22 mouse cellular contexts compared by ENCODE assay signal in genomic region chr1:99299139-99299538, GRCm38 (mm10).
DNase-seq lines count a peak whose midpoint lies in the region; ATAC-seq and TF ChIP-seq lines count a peak whose summit lies in the region.
"Had no signal": no experiment of that assay in that cellular context is flagged by ENCODE, and none has a peak within 500 bp of the region (broad histone marks: within the 10 kb centered on the region; RNA-seq: fewer than 3 reads in every experiment).

No protein-coding gene starts in this region.

- WGBS in hindbrain, embryonic 12.5 days: 85% methylated on average over 2 of the region's 2 CpGs
- 64% methylated on average over 2 of the region's 2 CpGs for WGBS in hindbrain, embryonic 13.5 days
- WGBS in midbrain, embryonic 11.5 days: 88% methylated on average over 2 of the region's 2 CpGs
- WGBS in midbrain, embryonic 13.5 days: 82% methylated on average over 2 of the region's 2 CpGs
- 89% methylated on average over 2 of the region's 2 CpGs for WGBS in neural tube, embryonic 11.5 days

- no peak for TF ChIP-seq POLR2A in brain, embryonic 14.5 days (IDR thresholded peaks at IDR 0.05; ENCODE audit: borderline replicate concordance, extremely low read depth, insufficient read depth, insufficient read length, poor library complexity, severe bottlenecking)

- H3K9ac ChIP-seq in hindbrain, embryonic 12.5 days: no peak overlapping the region
- no peak overlapping the region for H3K9ac ChIP-seq in hindbrain, embryonic 13.5 days
- no peak overlapping the region for H3K9ac ChIP-seq in midbrain, embryonic 11.5 days (ENCODE audit: low read length)
- H3K9ac ChIP-seq in midbrain, embryonic 13.5 days (replicated peaks): no peak overlapping the region
- no peak overlapping the region for H3K9ac ChIP-seq in neural tube, embryonic 11.5 days (ENCODE audit: low read length)
- H3K9ac ChIP-seq: embryonic facial prominence, embryonic 12.5 days; forebrain, embryonic 12.5 days had no signal

- H3K4me1 ChIP-seq in hindbrain, embryonic 12.5 days: no peaks in the 10 kb centered on the region
- no peaks in the 10 kb centered on the region for H3K4me1 ChIP-seq in hindbrain, embryonic 13.5 days (replicated peaks)
- H3K4me1 ChIP-seq in midbrain, embryonic 11.5 days (ENCODE audit: control insufficient read depth, insufficient read depth, low read length): no peaks in the 10 kb centered on the region
- H3K4me1 ChIP-seq in midbrain, embryonic 13.5 days (replicated peaks): no peaks in the 10 kb centered on the region
- H3K4me1 ChIP-seq in neural tube, embryonic 11.5 days (ENCODE audit: control insufficient read depth, insufficient read depth, low read length): no peaks in the 10 kb centered on the region
- H3K4me1 ChIP-seq: embryonic facial prominence, embryonic 10.5 days; embryonic facial prominence, embryonic 12.5 days; forebrain, embryonic 10.5 days; forebrain, embryonic 12.5 days had no signal

- H3K36me3 ChIP-seq in hindbrain, embryonic 12.5 days: no peaks in the 10 kb centered on the region
- no peaks in the 10 kb centered on the region for H3K36me3 ChIP-seq in hindbrain, embryonic 13.5 days
- H3K36me3 ChIP-seq in midbrain, embryonic 11.5 days (ENCODE audit: control insufficient read depth, insufficient read depth, low read length): no peaks in the 10 kb centered on the region
- no peaks in the 10 kb centered on the region for H3K36me3 ChIP-seq in midbrain, embryonic 13.5 days
- no peaks in the 10 kb centered on the region for H3K36me3 ChIP-seq in neural tube, embryonic 11.5 days (ENCODE audit: control insufficient read depth, insufficient read depth, low read length)
- H3K36me3 ChIP-seq: embryonic facial prominence, embryonic 10.5 days; embryonic facial prominence, embryonic 12.5 days; forebrain, embryonic 10.5 days; forebrain, embryonic 12.5 days had no signal

- ATAC-seq in hindbrain, embryonic 12.5 days (ENCODE audit: low FRiP score): peak; percentile 60
- no peak for ATAC-seq in hindbrain, embryonic 13.5 days (ENCODE audit: low FRiP score)
- peak; percentile 54; the same call in 1 of the 2 replicates for ATAC-seq in midbrain, embryonic 11.5 days (ENCODE audit: low FRiP score)
- no peak for ATAC-seq in midbrain, embryonic 13.5 days
- ATAC-seq in neural tube, embryonic 11.5 days (ENCODE audit: insufficient read depth, low FRiP score, low TSS enrichment): peak; percentile 35; the same call in 1 of the 2 replicates
- ATAC-seq in erythroid progenitor cell, adult 5-6 weeks (replicated peaks; ENCODE audit: low FRiP score, poor library complexity, severe bottlenecking): no peak
- ATAC-seq: forebrain, embryonic 14.5 days; forebrain, embryonic 16.5 days had no signal

- no peaks in the 10 kb centered on the region for H3K9me3 ChIP-seq in hindbrain, embryonic 12.5 days (replicated peaks)
- no peaks in the 10 kb centered on the region for H3K9me3 ChIP-seq in hindbrain, embryonic 13.5 days
- H3K9me3 ChIP-seq in midbrain, embryonic 11.5 days (ENCODE audit: control insufficient read depth, low read length): no peaks in the 10 kb centered on the region
- no peaks in the 10 kb centered on the region for H3K9me3 ChIP-seq in midbrain, embryonic 13.5 days
- no peaks in the 10 kb centered on the region for H3K9me3 ChIP-seq in neural tube, embryonic 11.5 days (ENCODE audit: control insufficient read depth, low read length)
- H3K9me3 ChIP-seq: embryonic facial prominence, embryonic 10.5 days; embryonic facial prominence, embryonic 12.5 days; forebrain, embryonic 10.5 days; forebrain, embryonic 12.5 days had no signal

- no peak for TF ChIP-seq CTCF in brain, embryonic 14.5 days (IDR thresholded peaks at IDR 0.05; ENCODE audit: borderline replicate concordance, extremely low read depth, insufficient read depth, insufficient read length)

- no peak overlapping the region for H3K27ac ChIP-seq in hindbrain, embryonic 12.5 days
- H3K27ac ChIP-seq in hindbrain, embryonic 13.5 days: no peak overlapping the region
- H3K27ac ChIP-seq in midbrain, embryonic 11.5 days (ENCODE audit: low read depth, low read length): no peak overlapping the region
- H3K27ac ChIP-seq in midbrain, embryonic 13.5 days: no peak overlapping the region
- no peak overlapping the region for H3K27ac ChIP-seq in neural tube, embryonic 11.5 days (ENCODE audit: low read depth, low read length)
- H3K27ac ChIP-seq: embryonic facial prominence, embryonic 10.5 days; embryonic facial prominence, embryonic 12.5 days; forebrain, embryonic 10.5 days; forebrain, embryonic 12.5 days had no signal

- DNase-seq in midbrain, embryonic 11.5 days (ENCODE audit: low spot score, missing footprints): no peak
- DNase-seq in neural tube, embryonic 11.5 days (ENCODE audit: low spot score): no peak
- no peak for DNase-seq in neural tube, embryonic 10.5 days (ENCODE audit: extremely low spot score, low spot score)
- DNase-seq in brain, embryonic 14.5 days (ENCODE audit: low read depth): peak; percentile 2
- DNase-seq: adrenal gland, adult 2 months; adrenal gland, postnatal 10 days; adrenal gland, postnatal 25 days; cerebellum, adult 11-12 months; cerebellum, adult 2 months; cerebellum, adult 9-10 months; cerebellum, postnatal 10 days; cerebellum, postnatal 25 days had no signal

- no peak overlapping the region for H3K4me2 ChIP-seq in hindbrain, embryonic 12.5 days (replicated peaks)
- no peak overlapping the region for H3K4me2 ChIP-seq in hindbrain, embryonic 13.5 days
- H3K4me2 ChIP-seq in midbrain, embryonic 11.5 days: no peak overlapping the region
- no peak overlapping the region for H3K4me2 ChIP-seq in midbrain, embryonic 13.5 days (replicated peaks)
- H3K4me2 ChIP-seq in neural tube, embryonic 11.5 days (ENCODE audit: low read depth): no peak overlapping the region
- H3K4me2 ChIP-seq: embryonic facial prominence, embryonic 12.5 days; forebrain, embryonic 12.5 days had no signal

- no peaks in the 10 kb centered on the region for H3K27me3 ChIP-seq in hindbrain, embryonic 12.5 days
- no peaks in the 10 kb centered on the region for H3K27me3 ChIP-seq in hindbrain, embryonic 13.5 days
- no peaks in the 10 kb centered on the region for H3K27me3 ChIP-seq in midbrain, embryonic 11.5 days (ENCODE audit: control insufficient read depth, insufficient read depth, low read length)
- no peaks in the 10 kb centered on the region for H3K27me3 ChIP-seq in midbrain, embryonic 13.5 days
- no peaks in the 10 kb centered on the region for H3K27me3 ChIP-seq in neural tube, embryonic 11.5 days (ENCODE audit: control insufficient read depth, insufficient read depth, low read length)
- H3K27me3 ChIP-seq: embryonic facial prominence, embryonic 12.5 days; forebrain, embryonic 12.5 days had no signal

- no peak overlapping the region for H3K4me3 ChIP-seq in hindbrain, embryonic 12.5 days
- H3K4me3 ChIP-seq in hindbrain, embryonic 13.5 days: no peak overlapping the region
- H3K4me3 ChIP-seq in midbrain, embryonic 11.5 days (ENCODE audit: low read depth, low read length): no peak overlapping the region
- H3K4me3 ChIP-seq in midbrain, embryonic 13.5 days (replicated peaks): no peak overlapping the region
- no peak overlapping the region for H3K4me3 ChIP-seq in neural tube, embryonic 11.5 days (ENCODE audit: low read depth, low read length)
- H3K4me3 ChIP-seq: embryonic facial prominence, embryonic 10.5 days; embryonic facial prominence, embryonic 12.5 days; forebrain, embryonic 10.5 days; forebrain, embryonic 12.5 days had no signal

Comparison
In these comparisons a context has a peak if more than half of its experiments do, and no peak if none do; other contexts are left out.
1. ATAC-seq: peak in hindbrain, embryonic 12.5 days (single experiment), midbrain, embryonic 11.5 days (single experiment) and neural tube, embryonic 11.5 days (single experiment); none in hindbrain, embryonic 13.5 days (single experiment), midbrain, embryonic 13.5 days (single experiment) and erythroid progenitor cell, adult 5-6 weeks (single experiment).